Mouse (Mus musculus): ENCODE measurements around the gene Hpcal4.

DNA sequence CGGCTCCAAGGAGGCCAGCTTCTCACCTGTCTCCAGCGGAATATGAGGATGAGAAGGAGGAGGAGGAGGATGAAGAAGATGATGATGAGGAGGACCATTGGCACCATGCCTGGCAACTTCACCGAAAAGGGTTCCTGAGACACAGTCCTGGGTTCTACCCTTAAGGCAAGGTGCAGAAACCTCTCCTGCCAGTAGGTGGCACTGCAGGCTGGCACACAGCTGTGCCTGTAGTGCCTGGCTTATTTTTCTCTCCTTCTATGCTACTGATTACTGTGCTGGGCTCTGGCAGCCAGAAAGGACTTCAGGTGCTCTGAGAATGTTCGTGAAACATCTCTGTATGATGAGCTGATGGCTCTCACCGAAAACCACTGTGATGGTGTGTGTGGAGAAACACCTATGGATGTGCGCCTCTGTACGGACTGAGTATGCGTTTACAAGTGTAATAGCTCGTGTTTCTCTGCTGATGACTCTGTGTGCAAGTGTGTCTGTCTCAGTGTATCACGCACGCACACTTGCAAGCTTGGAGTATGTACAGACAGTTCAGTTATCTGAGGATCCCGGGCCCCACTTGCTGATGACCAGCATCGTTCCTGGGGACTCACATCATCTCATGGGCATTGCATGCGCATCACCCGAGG lies 36.8 kb downstream of the Hpcal4 start:
- TF ChIP-seq CTCF (conservative IDR thresholded peaks at IDR 0.05; ENCODE audit: low read length), result peak; percentile 94
- TF ChIP-seq NANOG (IDR thresholded peaks at IDR 0.05; ENCODE audit: borderline replicate concordance, low read length), result no peak
- no peak for TF ChIP-seq POU5F1 (IDR thresholded peaks at IDR 0.05; ENCODE audit: borderline replicate concordance, low read length)

Measured in E14TG2a.4 (cell line).